Mouse (Mus musculus): ENCODE measurements around the gene Rgs9. TPM values are rescaled to one million over a fixed set of nuclear protein-coding genes. Genes with fewer than 3 reads are reported as not detected.

Rgs9 gene
- polyA plus RNA-seq, 1 experiment, result 1.2 TPM

GRCm38 (mm10) chr11:109339155-109339938, 41.4 kb upstream of the Rgs9 start:
- Histone ChIP-seq H3K27me3 (ENCODE audit: control insufficient read depth, insufficient read depth, low read length) (no peaks in the 10 kb centered on the region), H3K36me3 (ENCODE audit: control insufficient read depth, insufficient read depth, low read length) (no peaks in the 10 kb centered on the region), H3K27ac (ENCODE audit: control insufficient read depth, insufficient read depth, low read length) (no peak overlapping the region), H3K4me3 (ENCODE audit: control insufficient read depth, insufficient read depth, low read length) (no peak overlapping the region), H3K4me1 (replicated peaks; ENCODE audit: control insufficient read depth, insufficient read depth, low read length) (no peaks in the 10 kb centered on the region)
- no peak for DNase-seq
- 92% methylated on average over 8 of the region's 8 CpGs for WGBS
- TF ChIP-seq POLR2A (IDR thresholded peaks at IDR 0.05; ENCODE audit: control insufficient read depth, extremely low read depth, insufficient read depth, low read length, poor library complexity), result no peak
- no peak for TF ChIP-seq CTCF (IDR thresholded peaks at IDR 0.05; ENCODE audit: borderline replicate concordance, control insufficient read depth, extremely low read depth, insufficient read depth, low read length, poor library complexity)

- H3K27me3 ChIP-seq (ENCODE audit: control insufficient read depth, insufficient read depth, low read length), result no peaks in the 10 kb centered on the region
- H3K4me1 ChIP-seq (replicated peaks; ENCODE audit: control insufficient read depth, insufficient read depth, low read length), result peaks cover 7% of the 10 kb centered on the region
- no peak for DNase-seq
- no peak overlapping the region for H3K4me3 ChIP-seq (ENCODE audit: control insufficient read depth, insufficient read depth, low read length)
- no peak overlapping the region for H3K27ac ChIP-seq (ENCODE audit: control insufficient read depth, insufficient read depth, low read length)
- H3K36me3 ChIP-seq (ENCODE audit: control insufficient read depth, insufficient read depth, low read length), result no peaks in the 10 kb centered on the region
- TF ChIP-seq CTCF (IDR thresholded peaks at IDR 0.05; ENCODE audit: borderline replicate concordance, control insufficient read depth, extremely low read depth, insufficient read depth, low read length, poor library complexity) (no peak), POLR2A (IDR thresholded peaks at IDR 0.05; ENCODE audit: control insufficient read depth, extremely low read depth, insufficient read depth, low read length, poor library complexity) (no peak)
- 69% methylated on average over 6 of the region's 6 CpGs for WGBS
These were observed 38.0 kb upstream of the Rgs9 start for GRCm38 (mm10) chr11:109335890-109336289.

- Histone ChIP-seq H3K27ac (ENCODE audit: control insufficient read depth, insufficient read depth, low read length) (no peak overlapping the region), H3K36me3 (ENCODE audit: control insufficient read depth, insufficient read depth, low read length) (no peaks in the 10 kb centered on the region), H3K4me3 (ENCODE audit: control insufficient read depth, insufficient read depth, low read length) (no peak overlapping the region), H3K27me3 (ENCODE audit: control insufficient read depth, insufficient read depth, low read length) (no peaks in the 10 kb centered on the region), H3K4me1 (replicated peaks; ENCODE audit: control insufficient read depth, insufficient read depth, low read length) (peaks cover 7% of the 10 kb centered on the region)
- DNase-seq, result no peak
- no peak for TF ChIP-seq POLR2A (IDR thresholded peaks at IDR 0.05; ENCODE audit: control insufficient read depth, extremely low read depth, insufficient read depth, low read length, poor library complexity)
- no peak for TF ChIP-seq CTCF (IDR thresholded peaks at IDR 0.05; ENCODE audit: borderline replicate concordance, control insufficient read depth, extremely low read depth, insufficient read depth, low read length, poor library complexity)
- WGBS, result 81% methylated on average over 4 of the region's 4 CpGs
These were observed 36.8 kb upstream of the Rgs9 start for GRCm38 (mm10) chr11:109334773-109335172.

- 96% methylated on average over 6 of the region's 6 CpGs for WGBS
- no peak for TF ChIP-seq POLR2A (IDR thresholded peaks at IDR 0.05; ENCODE audit: control insufficient read depth, extremely low read depth, insufficient read depth, low read length, poor library complexity)
- no peak for TF ChIP-seq CTCF (IDR thresholded peaks at IDR 0.05; ENCODE audit: borderline replicate concordance, control insufficient read depth, extremely low read depth, insufficient read depth, low read length, poor library complexity)
- no peak for DNase-seq
- H3K4me1 ChIP-seq (replicated peaks; ENCODE audit: control insufficient read depth, insufficient read depth, low read length), result peaks cover 7% of the 10 kb centered on the region
- no peak overlapping the region for H3K27ac ChIP-seq (ENCODE audit: control insufficient read depth, insufficient read depth, low read length)
- no peaks in the 10 kb centered on the region for H3K36me3 ChIP-seq (ENCODE audit: control insufficient read depth, insufficient read depth, low read length)
- no peaks in the 10 kb centered on the region for H3K27me3 ChIP-seq (ENCODE audit: control insufficient read depth, insufficient read depth, low read length)
- H3K4me3 ChIP-seq (ENCODE audit: control insufficient read depth, insufficient read depth, low read length), result no peak overlapping the region
These were observed 34.8 kb upstream of the Rgs9 start for GRCm38 (mm10) chr11:109332722-109333121.

GRCm38 (mm10) chr11:109331424-109331824, 33.5 kb upstream of the Rgs9 start:
- WGBS, result 9% methylated on average over 6 of the region's 6 CpGs
- Histone ChIP-seq H3K4me1 (replicated peaks; ENCODE audit: control insufficient read depth, insufficient read depth, low read length) (peaks cover 7% of the 10 kb centered on the region), H3K27ac (ENCODE audit: control insufficient read depth, insufficient read depth, low read length) (no peak overlapping the region; the same call in 1 of the 2 replicates), H3K36me3 (ENCODE audit: control insufficient read depth, insufficient read depth, low read length) (no peaks in the 10 kb centered on the region), H3K4me3 (ENCODE audit: control insufficient read depth, insufficient read depth, low read length) (peak overlapping the region; percentile 24), H3K27me3 (ENCODE audit: control insufficient read depth, insufficient read depth, low read length) (no peaks in the 10 kb centered on the region)
- TF ChIP-seq CTCF (IDR thresholded peaks at IDR 0.05; ENCODE audit: borderline replicate concordance, control insufficient read depth, extremely low read depth, insufficient read depth, low read length, poor library complexity) (peak; percentile 95), POLR2A (IDR thresholded peaks at IDR 0.05; ENCODE audit: control insufficient read depth, extremely low read depth, insufficient read depth, low read length, poor library complexity) (no peak)
- DNase-seq, result peak; percentile 93

- no peaks in the 10 kb centered on the region for H3K36me3 ChIP-seq (ENCODE audit: control insufficient read depth, insufficient read depth, low read length)
- H3K27me3 ChIP-seq (ENCODE audit: control insufficient read depth, insufficient read depth, low read length), result no peaks in the 10 kb centered on the region
- WGBS, result 30% methylated on average over 17 of the region's 17 CpGs
- peaks cover 7% of the 10 kb centered on the region for H3K4me1 ChIP-seq (replicated peaks; ENCODE audit: control insufficient read depth, insufficient read depth, low read length)
- DNase-seq, result no peak
- TF ChIP-seq POLR2A (IDR thresholded peaks at IDR 0.05; ENCODE audit: control insufficient read depth, extremely low read depth, insufficient read depth, low read length, poor library complexity) (no peak), CTCF (IDR thresholded peaks at IDR 0.05; ENCODE audit: borderline replicate concordance, control insufficient read depth, extremely low read depth, insufficient read depth, low read length, poor library complexity) (no peak)
- no peak overlapping the region for H3K4me3 ChIP-seq (ENCODE audit: control insufficient read depth, insufficient read depth, low read length)
- no peak overlapping the region for H3K27ac ChIP-seq (ENCODE audit: control insufficient read depth, insufficient read depth, low read length)
These were observed 32.9 kb upstream of the Rgs9 start for GRCm38 (mm10) chr11:109330706-109331393.

Measured in thymus, adult 2 months (tissue).